Mouse (Mus musculus) liver, postnatal 0 days (tissue): Measurements from ENCODE around the gene Otogl. TPM values are rescaled to one million over a fixed set of nuclear protein-coding genes. Genes with fewer than 3 reads are reported as not detected.
"Not testable (repeated sequence)": the region's sequence is repeated elsewhere in the genome, so short reads cannot be mapped to it uniquely, and the experiment has no call there.

ENCODE experiments used
- ATAC-seq: fragments of 200-750 bp; cut with Nextera tagmentation; 2 replicates; pipeline ENCODE4 v1.8.0; 2017; ENCODE audit warnings: mild to moderate bottlenecking, moderate library complexity
- DNase-seq: peaks from one replicate; pipeline ENCODE4 v3.0.0-alpha.2; 2016
- H3K27ac ChIP-seq: fragments of 300-500 bp; sonication (generic); 2 replicates; pipeline ENCODE4 v1.5.1; 2014; ENCODE audit warnings: antibody characterized with exemption, moderate library complexity, mild to moderate bottlenecking, low read depth
- H3K27me3 ChIP-seq: fragments of 300-500 bp; sonication (generic); 2 replicates; pipeline ENCODE4 v1.6.1; 2014; ENCODE audit warnings: low read length, control low read depth, mixed read lengths; ENCODE audit not compliant: insufficient read depth
- H3K36me3 ChIP-seq: fragments of 300-500 bp; sonication (generic); replicated peaks from 2 replicates; pipeline ENCODE4 v1.6.1; 2014; ENCODE audit warnings: mild to moderate bottlenecking, control low read depth, low read length, moderate library complexity, mixed read lengths; ENCODE audit not compliant: insufficient read depth
- H3K4me1 ChIP-seq: fragments of 300-500 bp; sonication (generic); 2 replicates; pipeline ENCODE4 v1.6.1; 2014; ENCODE audit warnings: antibody characterized with exemption, mild to moderate bottlenecking, control low read depth; ENCODE audit not compliant: insufficient read depth
- H3K4me2 ChIP-seq: fragments of 300-500 bp; sonication (generic); 2 replicates; pipeline ENCODE4 v1.6.1; 2014; ENCODE audit warnings: low read depth, mild to moderate bottlenecking, low read length, moderate library complexity, mixed read lengths
- H3K4me3 ChIP-seq: fragments of 300-500 bp; sonication (generic); 2 replicates; pipeline ENCODE4 v1.5.1; 2014; ENCODE audit warnings: low read depth, low read length
- H3K9ac ChIP-seq: fragments of 300-500 bp; sonication (generic); replicated peaks from 2 replicates; pipeline ENCODE4 v1.6.1; 2014; ENCODE audit warnings: mild to moderate bottlenecking, moderate library complexity
- H3K9me3 ChIP-seq: fragments of 300-500 bp; sonication (generic); 2 replicates; pipeline ENCODE4 v1.6.1; 2016; ENCODE audit warnings: mild to moderate bottlenecking, control low read depth, low read length, mixed read lengths
- CTCF ChIP-seq: sonication (generic); IDR thresholded peaks from 2 replicates; pipeline ENCODE4 v1.5.1; 2016; ENCODE audit warnings: antibody characterized with exemption, low read depth
- EP300 ChIP-seq: IDR thresholded peaks from 2 replicates; pipeline ENCODE4 v1.6.1; 2016; ENCODE audit warnings: antibody characterized with exemption, low read depth, mild to moderate bottlenecking
- WGBS: fragments of 180-500 bp; shearing (Covaris S2); extraction: QIAGEN DNeasy Blood & Tissue Kit; methylation state at CpG from one replicate; pipeline ENCODE4 v1.1.7; 2014; ENCODE audit not compliant: insufficient replicate concordance; 5-methylcytosine and 5-hydroxymethylcytosine counted together
- polyA plus RNA-seq: library from polyadenylated mRNA; unstranded; fragments of >200 nt; fragmentation: Nextera tagmentation; extraction: Ambion mirVana; gene quantifications from 2 replicates; pipeline ENCODE4 v1.2.1, GENCODE M21; 2015

Gene Otogl
- polyA plus RNA-seq, 1 experiment from 2014 or later = not detected

DNA sequence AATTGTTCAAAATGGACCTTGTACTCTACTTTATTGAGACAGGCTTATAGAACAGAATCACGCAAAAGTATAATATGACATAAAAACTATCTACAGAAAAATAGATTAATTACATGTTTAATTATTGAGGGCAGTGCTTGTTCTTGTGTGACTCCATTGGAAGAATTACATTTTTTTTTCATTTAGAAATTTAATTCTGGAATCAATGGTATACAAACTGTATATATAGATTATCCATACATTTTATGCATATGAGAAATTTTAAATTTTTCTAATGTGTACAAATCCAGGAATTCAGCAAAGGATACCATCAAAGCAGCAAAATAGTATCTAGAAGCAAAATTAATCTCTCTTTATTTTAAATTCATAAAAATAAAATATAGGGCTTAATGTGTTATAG is 67.0 kb downstream of the Otogl start:
- Histone ChIP-seq H3K9ac (no peak overlapping the region), H3K4me2 (no peak overlapping the region), H3K4me1 (no peaks in the 10 kb centered on the region), H3K4me3 (no peak overlapping the region), H3K36me3 (no peaks in the 10 kb centered on the region), H3K27ac (no peak overlapping the region), H3K9me3 (no peaks in the 10 kb centered on the region), H3K27me3 (no peaks in the 10 kb centered on the region)
- WGBS = 87% methylated on average over 1 of the region's 1 CpGs
- no peak for ATAC-seq
- no peak for TF ChIP-seq CTCF
- TF ChIP-seq EP300 = no peak
- no peak for DNase-seq

DNA sequence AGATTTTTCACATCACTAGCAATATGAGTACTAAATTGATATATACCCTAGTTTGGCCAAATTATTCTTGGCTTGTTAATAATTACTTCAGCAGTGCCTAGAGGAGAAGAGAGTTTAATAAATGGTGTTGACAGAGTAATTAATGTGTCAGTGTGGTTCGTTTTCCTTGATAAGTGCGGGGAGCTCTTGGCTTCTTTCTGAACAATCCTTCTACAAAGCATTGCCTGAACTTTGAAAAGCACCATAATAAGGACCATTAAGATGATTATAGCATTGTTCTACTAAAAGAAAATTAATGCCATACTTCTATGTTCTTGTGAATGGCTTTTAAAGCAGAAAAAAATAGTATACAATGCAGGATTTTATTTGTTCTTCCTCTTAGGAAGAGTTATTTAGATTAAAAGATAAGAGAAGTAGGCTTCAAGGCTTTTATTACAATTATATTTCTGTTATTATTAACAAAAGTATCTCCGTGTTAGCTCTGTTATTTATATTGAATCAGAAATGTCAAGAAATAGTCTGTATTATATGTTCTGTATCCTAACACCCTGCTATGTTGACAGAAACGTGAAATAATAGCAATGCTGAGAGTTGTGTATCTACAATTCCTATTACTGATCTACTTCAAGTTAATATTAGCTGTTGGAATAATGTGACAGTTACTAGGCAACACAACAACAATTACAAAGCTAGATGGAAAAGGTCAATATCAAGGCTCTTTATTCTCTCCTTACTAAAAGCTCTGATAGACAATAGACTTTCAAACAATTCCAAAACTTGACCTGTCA is 77.3 kb downstream of the Otogl start:
- WGBS = 65% methylated on average over 4 of the region's 4 CpGs
- TF ChIP-seq CTCF = no peak
- no peak for TF ChIP-seq EP300
- no peaks in the 10 kb centered on the region for H3K9me3 ChIP-seq

DNA sequence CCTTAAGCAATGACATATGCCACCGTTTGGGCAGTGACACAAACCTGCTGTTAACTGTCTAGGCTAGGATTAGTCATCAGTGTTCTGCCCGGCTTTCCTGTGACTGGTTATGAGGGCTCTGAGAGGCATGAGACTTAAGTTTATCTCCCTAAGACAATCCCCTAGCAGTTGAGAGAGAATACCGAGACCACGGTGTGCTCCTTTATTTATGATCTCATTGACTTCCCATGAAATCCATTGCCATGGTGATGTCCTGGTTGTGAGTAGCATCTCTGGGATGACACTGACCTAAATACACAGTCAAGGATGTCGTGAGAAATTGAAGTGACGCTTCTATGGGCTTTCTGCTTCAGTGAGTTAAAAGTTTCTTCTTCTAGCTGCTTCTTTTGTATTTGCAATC is 82.8 kb downstream of the Otogl start:
- Histone ChIP-seq H3K27ac (no peak overlapping the region), H3K4me1 (no peaks in the 10 kb centered on the region), H3K9me3 (no peaks in the 10 kb centered on the region), H3K9ac (no peak overlapping the region), H3K4me3 (no peak overlapping the region), H3K27me3 (no peaks in the 10 kb centered on the region), H3K4me2 (no peak overlapping the region), H3K36me3 (no peaks in the 10 kb centered on the region)
- DNase-seq = no peak
- WGBS = 76% methylated on average over 6 of the region's 6 CpGs
- ATAC-seq = no peak
- TF ChIP-seq EP300 = no peak

More for the DNA sequence above, 77.3 kb downstream of the Otogl start:
- Histone ChIP-seq H3K9ac (no peak overlapping the region), H3K4me1 (no peaks in the 10 kb centered on the region), H3K27me3 (no peaks in the 10 kb centered on the region), H3K4me2 (no peak overlapping the region), H3K4me3 (no peak overlapping the region), H3K36me3 (no peaks in the 10 kb centered on the region), H3K27ac (no peak overlapping the region)
- ATAC-seq (no peak), DNase-seq (no peak)

DNA sequence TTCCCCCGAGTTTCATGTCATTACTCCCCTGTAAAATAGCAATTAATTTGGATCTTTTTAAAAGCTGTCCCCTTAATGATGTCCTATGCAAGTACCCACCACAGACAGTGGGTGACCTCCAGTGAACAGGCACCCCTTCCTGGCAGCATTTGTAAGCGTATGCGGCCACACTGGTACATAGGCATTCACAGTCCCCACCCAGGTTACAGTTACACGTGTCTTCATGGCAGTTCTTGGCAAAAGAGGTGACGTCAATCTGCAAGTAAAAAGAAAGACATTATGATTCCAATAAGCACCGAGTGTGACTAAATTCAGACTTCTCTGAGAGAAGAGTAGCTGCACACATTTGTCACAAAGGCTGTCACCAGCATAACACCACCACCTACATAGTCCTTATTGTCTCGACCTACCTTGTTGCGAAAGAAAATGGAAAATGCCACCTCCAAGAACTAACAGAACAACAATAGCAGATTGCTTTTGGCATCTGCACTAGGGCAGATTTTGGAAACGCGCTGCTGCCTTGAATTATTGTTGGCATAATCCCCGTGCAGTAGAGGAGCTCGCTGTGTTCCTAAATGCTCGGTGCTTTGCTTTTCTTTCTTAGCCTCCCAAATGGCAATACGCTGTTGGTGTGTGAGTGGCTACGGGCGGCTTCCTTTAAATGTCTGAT is 98.0 kb downstream of the Otogl start:
- Histone ChIP-seq H3K36me3 (no peaks in the 10 kb centered on the region), H3K4me1 (no peaks in the 10 kb centered on the region), H3K27me3 (no peaks in the 10 kb centered on the region), H3K4me2 (no peak overlapping the region), H3K4me3 (no peak overlapping the region), H3K9me3 (no peaks in the 10 kb centered on the region), H3K27ac (no peak overlapping the region), H3K9ac (no peak overlapping the region)
- WGBS = 81% methylated on average over 16 of the region's 16 CpGs
- ATAC-seq (no peak), DNase-seq (no peak)
- TF ChIP-seq EP300 (no peak), CTCF (no peak)

DNA sequence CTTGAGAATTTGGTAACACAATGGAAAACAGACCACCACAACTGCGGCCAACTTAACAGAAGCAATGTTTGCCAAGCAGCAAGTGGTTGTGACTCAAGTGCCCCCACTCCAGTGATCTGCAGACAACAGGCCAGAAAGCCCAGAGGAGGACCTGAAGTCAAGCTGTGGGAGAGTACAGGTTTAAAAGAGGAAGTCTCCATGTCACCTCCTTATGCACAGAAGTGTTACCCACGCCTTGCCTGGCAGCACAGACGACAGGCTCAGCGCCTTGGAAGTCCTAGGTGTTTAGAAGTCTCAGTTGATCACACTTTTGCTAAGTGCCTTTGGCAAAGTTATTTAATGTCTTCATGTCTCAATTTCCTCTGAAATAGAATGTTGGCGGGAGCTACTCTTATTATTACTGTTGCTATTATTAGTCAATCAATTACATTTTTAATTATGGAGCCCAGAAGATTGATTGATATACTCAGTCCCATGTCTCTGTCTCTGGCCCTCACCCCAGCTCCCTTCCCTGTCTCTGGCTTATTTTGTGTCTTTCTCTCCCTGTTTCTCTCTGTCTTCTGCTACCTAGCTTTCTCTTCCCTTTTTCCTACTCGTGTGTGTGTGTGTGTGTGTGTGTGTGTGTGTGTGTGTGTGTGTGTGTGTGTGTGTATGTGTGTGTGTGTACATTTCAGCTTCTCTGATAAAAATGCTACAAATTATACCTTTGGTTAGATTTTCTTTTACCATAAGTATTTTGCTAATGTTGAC is 101.1 kb downstream of the Otogl start:
- 58% methylated on average over 6 of the region's 6 CpGs for whole genome bisulfite sequencing
- Histone ChIP-seq H3K4me3 (no peak overlapping the region), H3K4me1 (no peaks in the 10 kb centered on the region), H3K36me3 (no peaks in the 10 kb centered on the region), H3K27ac (no peak overlapping the region), H3K4me2 (no peak overlapping the region), H3K27me3 (no peaks in the 10 kb centered on the region), H3K9me3 (no peaks in the 10 kb centered on the region), H3K9ac (no peak overlapping the region)
- no peak for DNase-seq
- no peak for TF ChIP-seq EP300
- TF ChIP-seq CTCF = no peak
- no peak for ATAC-seq

DNA sequence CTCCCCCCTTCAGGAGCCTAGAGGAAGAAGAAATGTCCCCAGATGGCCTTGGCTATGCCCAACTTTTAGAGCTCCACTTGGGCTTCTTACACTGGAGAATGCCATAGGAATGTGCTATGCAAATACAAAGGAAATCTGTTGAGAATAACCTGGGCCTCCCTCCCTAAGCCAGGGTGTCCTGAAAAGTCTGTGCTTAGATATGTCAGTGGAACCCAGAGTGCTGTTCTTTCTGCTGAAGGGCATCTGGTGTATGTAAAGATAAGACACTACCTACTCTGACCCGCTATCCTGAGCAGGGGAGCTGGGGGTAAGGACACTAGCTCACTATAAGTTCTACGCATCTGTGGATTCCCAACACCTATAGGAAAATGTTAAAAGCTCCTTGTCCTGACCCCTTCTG is 106.7 kb downstream of the Otogl start:
- ATAC-seq (no peak), DNase-seq (no peak)
- TF ChIP-seq CTCF = no peak
- no peak overlapping the region for H3K9ac ChIP-seq
- no peak overlapping the region for H3K4me2 ChIP-seq
- H3K27me3 ChIP-seq = no peaks in the 10 kb centered on the region
- H3K4me3 ChIP-seq = no peak overlapping the region
- no peaks in the 10 kb centered on the region for H3K36me3 ChIP-seq
- H3K9me3 ChIP-seq = no peaks in the 10 kb centered on the region
- no peak overlapping the region for H3K27ac ChIP-seq
- no peaks in the 10 kb centered on the region for H3K4me1 ChIP-seq
- WGBS = 76% methylated on average over 2 of the region's 2 CpGs

DNA sequence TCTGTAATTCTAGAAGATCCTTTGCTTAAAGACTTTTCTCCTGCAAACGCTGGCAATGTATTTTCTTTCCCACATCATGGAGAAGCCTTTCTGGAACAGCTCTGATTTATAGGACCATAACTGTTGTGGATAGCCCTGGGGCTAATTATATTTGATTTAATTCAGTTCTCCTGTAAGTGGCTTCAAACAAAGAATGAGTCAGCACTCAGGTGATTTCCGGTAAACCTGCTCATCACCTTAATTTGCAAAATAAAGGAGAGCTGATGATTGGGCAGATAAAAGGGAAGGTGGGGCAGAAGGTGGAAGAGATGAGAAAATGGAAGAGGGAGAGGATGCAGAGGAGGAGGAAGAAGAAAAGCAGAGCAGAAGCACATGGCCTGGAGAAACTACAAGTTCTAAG is 107.6 kb downstream of the Otogl start:
- DNase-seq, H3K9ac ChIP-seq, H3K9me3 ChIP-seq, H3K4me2 ChIP-seq, H3K27ac ChIP-seq, H3K4me3 ChIP-seq, ATAC-seq, H3K36me3 ChIP-seq, H3K27me3 ChIP-seq, H3K4me1 ChIP-seq: not testable (repeated sequence)
- 60% methylated on average over 2 of the region's 2 CpGs for WGBS
